In the genomic region with DNA sequence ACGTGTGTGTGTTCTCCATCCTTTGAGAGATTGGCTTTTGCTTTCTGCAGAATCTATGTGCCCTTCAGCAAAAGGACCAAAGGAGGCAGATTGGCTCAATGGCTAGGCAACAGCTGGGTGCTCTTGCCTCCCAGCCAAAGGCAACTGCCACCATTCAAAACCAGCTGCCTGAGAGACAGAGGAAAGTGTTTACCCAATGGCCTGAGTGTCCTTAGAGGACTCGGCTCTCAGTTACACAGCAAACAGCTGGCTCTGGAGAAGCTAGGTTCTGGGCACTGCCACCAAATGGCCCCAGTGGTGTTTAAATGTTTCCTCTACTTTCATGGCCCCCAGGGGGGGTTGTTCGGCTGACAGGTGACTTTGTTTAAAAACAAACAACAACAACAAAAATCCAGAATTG, we compare ENCODE assay signal across 9 mouse cellular contexts. TPM values are rescaled to one million over a fixed set of nuclear protein-coding genes. Genes with fewer than 3 reads are reported as not detected.
DNase-seq lines count a peak whose midpoint lies in the region; ATAC-seq and TF ChIP-seq lines count a peak whose summit lies in the region.
"Had no signal": no experiment of that assay in that cellular context is flagged by ENCODE, and none has a peak within 500 bp of the region (broad histone marks: within the 10 kb centered on the region; RNA-seq: fewer than 3 reads in every experiment).

No protein-coding gene starts in this region.

- intact Hi-C loops in heart, postnatal 14 days (cut with DNase I), result loop anchor here (5.0 kb wide), 1 partner anchor 39 kb away; no protein-coding TSS in a partner anchor
- intact Hi-C loops in left cerebral cortex, postnatal 36 days (cut with DNase I), result no loop called here
- intact Hi-C loops in left cerebral cortex, adult 2 months (cut with DNase I), result loop anchor here (2.0 kb wide), 1 partner anchor 21 kb away; no protein-coding TSS in a partner anchor

- H3K27me3 ChIP-seq in heart, embryonic 11.5 days (ENCODE audit: control insufficient read depth, insufficient read depth, low read length), result peaks cover 2% of the 10 kb centered on the region; the same call in 1 of the 2 replicates
- H3K27me3 ChIP-seq in embryonic facial prominence, embryonic 14.5 days (replicated peaks; ENCODE audit: control insufficient read depth, insufficient read depth, low read length), result no peaks in the 10 kb centered on the region
- peaks cover 9% of the 10 kb centered on the region; the same call in 1 of the 2 replicates for H3K27me3 ChIP-seq in intestine, postnatal 0 days (replicated peaks; ENCODE audit: control insufficient read depth, insufficient read depth, low read length)
- H3K27me3 ChIP-seq in midbrain, postnatal 0 days (ENCODE audit: insufficient read depth, low read length), result no peaks in the 10 kb centered on the region

- no peak overlapping the region for H3K9ac ChIP-seq in heart, embryonic 11.5 days (ENCODE audit: low read depth, low read length)
- peak overlapping the region; percentile 53; the same call in 1 of the 2 replicates for H3K9ac ChIP-seq in embryonic facial prominence, embryonic 14.5 days (ENCODE audit: low read depth, low read length)
- H3K9ac ChIP-seq in intestine, postnatal 0 days (ENCODE audit: low read depth, low read length), result no peak overlapping the region
- H3K9ac ChIP-seq in midbrain, postnatal 0 days (replicated peaks; ENCODE audit: low read length, poor library complexity, severe bottlenecking), result no peak overlapping the region

- DNase-seq in heart, postnatal 14 days, result no peak
- DNase-seq in embryonic facial prominence, embryonic 14.5 days (ENCODE audit: low spot score), result no peak
- DNase-seq in midbrain, postnatal 0 days (ENCODE audit: low spot score), result no peak
- no peak for DNase-seq in layer of hippocampus, adult 11-12 months (ENCODE audit: low spot score)
- DNase-seq in left cerebral cortex, postnatal 36 days (ENCODE audit: low spot score in 2 of 2), result no peak
- no peak for DNase-seq in left cerebral cortex, adult 2 months (ENCODE audit: extremely low spot score in 1 of 2, low spot score in 2 of 2)

- no peaks in the 10 kb centered on the region for H3K36me3 ChIP-seq in heart, embryonic 11.5 days (ENCODE audit: control insufficient read depth, insufficient read depth, low read length)
- H3K36me3 ChIP-seq in embryonic facial prominence, embryonic 14.5 days (ENCODE audit: control insufficient read depth, insufficient read depth, low read length), result no peaks in the 10 kb centered on the region
- no peaks in the 10 kb centered on the region for H3K36me3 ChIP-seq in intestine, postnatal 0 days (ENCODE audit: control insufficient read depth, insufficient read depth)
- no peaks in the 10 kb centered on the region for H3K36me3 ChIP-seq in midbrain, postnatal 0 days (ENCODE audit: insufficient read depth, low read length)

- H3K4me1 ChIP-seq in heart, embryonic 11.5 days (ENCODE audit: control insufficient read depth, insufficient read depth, low read length), result no peaks in the 10 kb centered on the region
- no peaks in the 10 kb centered on the region for H3K4me1 ChIP-seq in embryonic facial prominence, embryonic 14.5 days (ENCODE audit: control insufficient read depth, insufficient read depth, low read length)
- H3K4me1 ChIP-seq in intestine, postnatal 0 days (replicated peaks; ENCODE audit: control insufficient read depth, insufficient read depth, low read length), result no peaks in the 10 kb centered on the region
- H3K4me1 ChIP-seq in midbrain, postnatal 0 days (ENCODE audit: insufficient read depth, low read length), result no peaks in the 10 kb centered on the region

- no peak overlapping the region for H3K27ac ChIP-seq in heart, embryonic 11.5 days (ENCODE audit: low read depth, low read length)
- H3K27ac ChIP-seq in embryonic facial prominence, embryonic 14.5 days (replicated peaks; ENCODE audit: low read depth, low read length), result no peak overlapping the region
- H3K27ac ChIP-seq in intestine, postnatal 0 days (ENCODE audit: low read depth, low read length), result no peak overlapping the region
- no peak overlapping the region for H3K27ac ChIP-seq in midbrain, postnatal 0 days (ENCODE audit: low read depth, low read length)
- no peak overlapping the region for H3K27ac ChIP-seq in left cerebral cortex, adult 2 months

- no peaks in the 10 kb centered on the region for H3K9me3 ChIP-seq in heart, embryonic 11.5 days (replicated peaks; ENCODE audit: control insufficient read depth, low read length)
- H3K9me3 ChIP-seq in embryonic facial prominence, embryonic 14.5 days (ENCODE audit: control insufficient read depth, low read length), result no peaks in the 10 kb centered on the region
- no peaks in the 10 kb centered on the region for H3K9me3 ChIP-seq in intestine, postnatal 0 days (ENCODE audit: control insufficient read depth)
- H3K9me3 ChIP-seq in midbrain, postnatal 0 days (ENCODE audit: low read length), result no peaks in the 10 kb centered on the region
- H3K9me3 ChIP-seq: megakaryocyte, embryonic 14.5 days had no signal

- 37% methylated on average over 3 of the region's 3 CpGs for WGBS in heart, embryonic 11.5 days (ENCODE audit: insufficient replicate concordance)
- 41% methylated on average over 3 of the region's 3 CpGs for WGBS in embryonic facial prominence, embryonic 14.5 days
- WGBS in intestine, postnatal 0 days, result 43% methylated on average over 3 of the region's 3 CpGs
- 49% methylated on average over 3 of the region's 3 CpGs for WGBS in midbrain, postnatal 0 days

- no peak for ATAC-seq in heart, embryonic 11.5 days (replicated peaks; ENCODE audit: insufficient number of reproducible peaks, low FRiP score, low TSS enrichment)
- ATAC-seq in embryonic facial prominence, embryonic 14.5 days (ENCODE audit: low read depth), result no peak
- no peak for ATAC-seq in intestine, postnatal 0 days
- no peak for ATAC-seq in midbrain, postnatal 0 days (ENCODE audit: low FRiP score)

- no peak for TF ChIP-seq CTCF in intestine, postnatal 0 days (IDR thresholded peaks at IDR 0.05; ENCODE audit: low read depth)
- no peak for TF ChIP-seq CTCF in midbrain, postnatal 0 days (IDR thresholded peaks at IDR 0.05)
- no peak for TF ChIP-seq CTCF in left cerebral cortex, adult 2 months (IDR thresholded peaks at IDR 0.05)

- H3K4me2 ChIP-seq in heart, embryonic 11.5 days, result peak overlapping the region; percentile 63
- H3K4me2 ChIP-seq in embryonic facial prominence, embryonic 14.5 days (ENCODE audit: low read depth, low read length), result peak overlapping the region; percentile 55
- H3K4me2 ChIP-seq in intestine, postnatal 0 days (replicated peaks; ENCODE audit: low read depth), result no peak overlapping the region
- H3K4me2 ChIP-seq in midbrain, postnatal 0 days (ENCODE audit: low read depth, low read length, poor library complexity, severe bottlenecking), result peak overlapping the region; percentile 45; the same call in 1 of the 2 replicates

- H3K4me3 ChIP-seq in heart, embryonic 11.5 days (ENCODE audit: low read depth, low read length), result peak overlapping the region; percentile 32
- peak overlapping the region; percentile 28; the same call in 1 of the 2 replicates for H3K4me3 ChIP-seq in embryonic facial prominence, embryonic 14.5 days (ENCODE audit: low read depth, low read length)
- H3K4me3 ChIP-seq in intestine, postnatal 0 days (ENCODE audit: low read depth, low read length), result peak overlapping the region; percentile 37; the same call in 1 of the 2 replicates
- no peak overlapping the region for H3K4me3 ChIP-seq in midbrain, postnatal 0 days (ENCODE audit: low read depth, low read length)
- no peak overlapping the region; the same call in 1 of the 2 replicates for H3K4me3 ChIP-seq in left cerebral cortex, adult 2 months

RNA-seq across cellular contexts. Expression of a gene that starts 19.1 kb away (rescaled TPM):
- polyA plus RNA-seq in heart, embryonic 11.5 days (2014; fragmentation: Nextera tagmentation; extraction: Ambion mirVana), result 0.84 and 0.93 TPM in 2 replicates
- 10 to 100 TPM; 13.2 to 20.6 TPM for total RNA-seq in heart, postnatal 14 days (2021)
- polyA plus RNA-seq in embryonic facial prominence, embryonic 14.5 days (2014; fragmentation: Nextera tagmentation; extraction: Ambion mirVana), result 10.6 and 11.4 TPM in 2 replicates
- 3.5 and 4.0 TPM in 2 replicates for polyA plus RNA-seq in intestine, postnatal 0 days (2015; fragmentation: Nextera tagmentation; extraction: Ambion mirVana)
- 5.9 and 9.2 TPM in 2 replicates for total RNA-seq in midbrain, postnatal 0 days (2014; rRNA removed)
- polyA plus RNA-seq in midbrain, postnatal 0 days (2015; fragmentation: Nextera tagmentation; extraction: Ambion mirVana), result 1.0 and 1.3 TPM in 2 replicates
- 10 to 100 TPM; 20.1 to 29.8 TPM for total RNA-seq in left cerebral cortex, postnatal 36 days (2021)
- total RNA-seq in left cerebral cortex, adult 2 months (2021), result 10 to 100 TPM; 13.1 to 32.7 TPM

RNA-seq across cellular contexts. Expression of a gene that starts 54.8 kb away (rescaled TPM):
- polyA plus RNA-seq in heart, embryonic 11.5 days (2014; fragmentation: Nextera tagmentation; extraction: Ambion mirVana), result 0.55 and 0.72 TPM in 2 replicates
- total RNA-seq in heart, postnatal 14 days (2021), result 1 to 10 TPM; 1.5 to 2.6 TPM
- polyA plus RNA-seq in embryonic facial prominence, embryonic 14.5 days (2014; fragmentation: Nextera tagmentation; extraction: Ambion mirVana), result 4.6 and 5.8 TPM in 2 replicates
- 3.9 and 4.4 TPM in 2 replicates for polyA plus RNA-seq in intestine, postnatal 0 days (2015; fragmentation: Nextera tagmentation; extraction: Ambion mirVana)
- total RNA-seq in midbrain, postnatal 0 days (2014; rRNA removed), result 3.3 and 6.3 TPM in 2 replicates
- polyA plus RNA-seq in midbrain, postnatal 0 days (2015; fragmentation: Nextera tagmentation; extraction: Ambion mirVana), result 0.79 and 0.85 TPM in 2 replicates
- under 1 TPM; 0.15 to 0.16 TPM for total RNA-seq in left cerebral cortex, postnatal 36 days (2021)
- total RNA-seq in left cerebral cortex, adult 2 months (2021), result under 1 TPM; 0.18 to 0.79 TPM

Comparison
In these comparisons a context has a peak if more than half of its experiments do, and no peak if none do; other contexts are left out.
1. H3K4me3 ChIP-seq: peak in heart, embryonic 11.5 days (single experiment), embryonic facial prominence, embryonic 14.5 days (single experiment) and intestine, postnatal 0 days (single experiment); none in midbrain, postnatal 0 days (single experiment) and left cerebral cortex, adult 2 months (single experiment).